Mouse (Mus musculus) naive thymus-derived CD4-positive, alpha-beta T cell, adult 2 months (primary cell): Measurements from ENCODE around the gene Vmn1r217.
"Not testable (repeated sequence)": the region's sequence is repeated elsewhere in the genome, so short reads cannot be mapped to it uniquely, and the experiment has no call there.

Experiments used
- DNase-seq: peaks from one replicate; pipeline ENCODE4 v3.0.0-alpha.2; 2011; ENCODE audit warnings: low read depth

Gene Vmn1r217

DNA sequence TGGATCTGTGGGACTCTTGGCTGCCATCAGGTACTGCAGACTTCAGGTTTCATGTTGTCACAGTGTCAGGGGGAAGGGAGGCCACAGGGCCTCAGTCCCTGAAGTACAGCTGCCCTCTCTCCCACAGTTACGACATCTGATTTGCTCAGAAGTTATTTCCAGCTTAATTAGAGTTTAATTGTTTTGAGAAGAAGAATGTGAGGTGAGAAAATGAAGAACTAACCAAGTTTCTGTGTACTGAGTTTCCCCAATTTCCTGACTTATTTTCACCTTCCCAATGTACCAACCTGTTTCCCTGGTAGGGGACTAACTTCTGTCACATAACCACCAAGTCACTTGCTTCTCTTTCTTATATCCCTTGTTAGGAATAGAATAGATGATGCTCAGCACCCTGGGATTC is at the start of gene Vmn1r217:
Gene Vmn1r217, minus strand, starts transcription at position 101 of the 400 bp plus-strand sequence.
- not testable (repeated sequence) for DNase-seq

DNA sequence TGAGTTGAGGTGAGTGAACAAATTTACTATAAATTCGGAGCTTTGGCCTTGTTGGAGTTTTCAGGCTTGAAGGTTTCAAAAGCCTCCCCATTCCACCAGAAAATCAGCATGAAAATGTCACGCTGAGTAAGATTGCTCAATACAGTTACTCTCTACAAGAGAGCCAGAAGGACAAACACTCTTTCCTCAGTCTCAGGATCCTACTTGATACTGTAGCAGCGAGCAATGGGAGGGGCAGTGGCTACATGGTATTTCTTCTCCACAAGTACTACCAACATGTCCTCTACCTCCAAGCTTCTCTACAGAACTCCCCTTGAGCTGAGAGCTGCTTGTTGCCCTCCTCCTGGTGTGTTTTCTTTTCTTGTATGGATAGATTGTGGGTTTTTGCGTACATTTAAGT is 48.4 kb upstream of the Vmn1r217 start:
- not testable (repeated sequence) for DNase-seq

DNA sequence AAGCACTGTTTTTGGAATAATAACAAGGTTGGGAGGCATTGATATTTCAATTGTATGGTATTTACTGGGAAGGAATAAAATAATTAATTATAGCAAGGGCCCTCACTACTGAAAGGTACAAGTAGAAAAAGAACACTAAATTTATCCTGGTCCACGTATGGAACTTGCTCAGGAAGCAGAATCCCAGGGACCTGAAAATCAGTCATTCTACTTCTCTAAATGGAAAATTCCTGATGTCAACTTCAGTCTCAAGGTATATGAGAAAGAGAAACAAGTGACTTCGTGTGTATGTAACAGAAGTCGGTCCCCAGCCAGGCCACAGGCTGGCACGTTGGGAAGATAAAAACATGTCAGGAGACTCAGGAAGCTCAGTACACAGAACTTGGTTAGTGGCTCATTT is 41.0 kb upstream of the Vmn1r217 start, which contains the start of gene Vmn1r219:
Gene Vmn1r219, plus strand, starts transcription at position 301 of the 400 bp plus-strand sequence.
- DNase-seq: no peak

DNA sequence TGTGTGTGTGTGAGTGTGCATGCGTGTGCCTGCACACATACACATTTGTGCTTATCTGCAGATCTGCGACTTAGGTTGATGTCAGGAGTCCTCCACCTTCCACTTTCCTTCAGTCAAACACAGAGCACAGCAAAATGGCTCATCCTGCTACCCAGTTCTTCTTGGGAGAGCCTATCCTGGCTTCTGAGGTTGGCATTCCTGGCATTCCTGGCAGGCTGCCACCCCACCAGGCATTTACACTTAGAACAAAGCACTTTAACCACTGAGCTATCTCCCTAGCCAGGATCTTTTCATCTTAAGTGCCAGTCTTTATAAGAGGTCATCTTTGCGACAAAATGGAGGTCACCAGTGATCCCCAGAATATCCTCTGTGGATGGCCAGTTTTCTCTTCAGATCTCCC is 39.8 kb upstream of the Vmn1r217 start:
- DNase-seq: no peak

DNA sequence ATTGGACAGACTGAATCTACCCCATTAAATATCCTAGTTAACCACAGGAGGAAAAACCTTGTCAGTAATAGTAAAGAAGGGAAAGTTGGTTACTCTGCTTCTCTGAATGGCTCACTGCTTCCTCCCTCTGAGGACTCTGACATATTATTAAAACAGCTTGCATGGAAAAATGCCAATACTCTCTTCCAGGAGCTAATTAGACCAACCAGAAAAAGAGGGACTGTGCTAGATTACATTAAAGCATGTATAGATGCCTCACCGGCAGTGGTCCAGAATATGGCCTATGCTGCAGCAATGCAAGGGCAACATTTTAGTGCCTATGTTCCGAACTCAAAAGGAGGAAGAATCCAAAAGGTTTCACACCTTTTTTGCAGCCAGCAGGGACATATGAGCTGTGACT is 20.9 kb upstream of the Vmn1r217 start:
- no peak for DNase-seq

DNA sequence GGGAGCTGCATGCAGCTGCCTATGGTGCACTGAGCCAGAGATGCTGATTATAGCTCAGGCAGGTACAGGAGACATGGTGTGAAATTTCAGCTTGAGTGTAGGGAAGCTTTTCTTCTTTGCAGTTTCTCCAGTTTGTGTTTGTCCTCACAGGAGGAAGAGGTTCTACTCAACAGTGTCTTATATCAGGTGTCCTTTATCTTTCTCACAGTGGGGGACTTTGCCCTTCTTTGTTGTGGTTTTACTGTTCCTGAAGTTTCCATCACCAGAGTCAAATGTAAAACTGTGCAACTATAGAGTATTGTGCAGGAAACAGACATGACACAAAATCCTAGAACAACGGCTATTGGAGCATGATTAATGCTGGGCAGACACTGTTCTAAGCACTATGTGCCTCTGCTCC is 15.5 kb upstream of the Vmn1r217 start:
- DNase-seq: no peak

DNA sequence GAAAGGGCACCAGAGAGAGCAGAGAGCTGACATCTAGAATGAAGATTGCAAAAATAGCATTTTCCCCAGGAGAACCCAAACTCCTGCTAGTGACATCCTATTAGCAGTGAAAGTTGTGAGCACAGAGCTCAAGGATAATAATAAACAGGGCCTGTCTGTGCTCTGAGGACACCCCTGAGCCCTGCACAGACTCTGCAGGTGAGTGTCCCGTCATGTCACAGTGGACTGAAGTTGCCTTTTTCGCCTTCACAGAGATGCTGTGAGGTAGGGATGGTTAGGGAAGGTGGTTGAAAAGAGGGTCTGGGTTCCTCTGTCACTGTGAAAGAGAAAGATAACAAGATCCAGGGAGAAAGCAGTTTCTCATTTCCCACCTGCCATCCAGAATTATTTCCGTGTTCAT is 15.1 kb upstream of the Vmn1r217 start, which contains the start of gene Vmn1r218:
Gene Vmn1r218, plus strand, starts transcription at position 57 of the 400 bp plus-strand sequence.
- no peak for DNase-seq

DNA sequence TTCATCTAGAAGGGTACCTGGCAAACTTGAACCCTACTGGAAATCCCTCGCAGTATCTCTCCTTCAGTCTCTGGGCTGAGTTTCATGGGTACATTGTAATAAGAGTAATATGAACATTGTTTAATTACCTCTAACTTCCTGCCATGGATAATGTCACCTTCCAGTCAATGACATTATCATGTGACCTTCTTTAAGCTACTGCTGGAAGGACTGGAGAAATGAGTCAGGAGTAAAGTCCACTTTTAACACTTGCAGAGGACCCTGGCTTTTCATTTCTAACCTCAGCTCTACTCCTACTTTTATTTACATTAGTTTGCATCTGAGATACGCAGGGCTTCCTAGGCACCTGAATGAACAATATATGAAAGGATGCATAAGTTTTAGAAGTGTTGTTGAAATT is 2.6 kb upstream of the Vmn1r217 start:
- no peak for DNase-seq

DNA sequence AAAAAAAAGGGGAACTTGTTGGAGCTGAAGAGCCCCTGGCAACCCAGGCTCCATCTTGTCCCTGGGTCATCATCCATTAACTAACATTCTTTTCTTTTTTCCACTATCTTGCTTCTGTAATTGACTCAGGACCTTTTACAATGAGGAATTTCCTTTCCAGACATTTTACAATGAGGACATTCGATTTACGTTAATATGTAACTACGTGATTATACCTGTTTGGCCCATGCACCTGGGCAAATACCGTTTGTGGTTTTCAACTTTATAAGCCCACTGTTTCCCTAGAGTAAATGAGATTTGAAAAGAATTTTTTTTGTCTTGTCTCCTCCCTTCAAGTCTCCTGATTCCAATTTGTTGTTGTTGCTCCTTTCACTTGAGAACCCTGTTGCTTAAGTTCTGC is 23.6 kb downstream of the Vmn1r217 start:
- no peak for DNase-seq

DNA sequence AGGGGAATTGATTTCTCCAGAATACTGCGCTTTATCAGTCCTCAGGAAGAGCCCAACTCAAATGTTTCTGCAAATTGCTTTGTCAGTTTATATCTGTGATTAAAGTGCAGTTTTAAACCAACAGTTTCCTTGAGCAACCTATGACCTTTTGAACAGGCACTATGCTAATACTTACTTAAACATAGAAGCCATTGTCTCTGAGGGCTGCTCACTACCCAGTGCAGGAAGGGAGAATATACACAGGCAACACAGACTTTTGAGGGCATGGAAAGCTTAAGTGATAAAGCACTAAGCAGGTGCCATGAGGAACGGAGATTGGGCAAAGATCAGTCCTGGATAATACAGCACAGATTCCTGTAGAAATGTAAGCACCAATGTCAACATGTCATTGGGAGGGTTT is 48.7 kb downstream of the Vmn1r217 start:
- DNase-seq: no peak

DNA sequence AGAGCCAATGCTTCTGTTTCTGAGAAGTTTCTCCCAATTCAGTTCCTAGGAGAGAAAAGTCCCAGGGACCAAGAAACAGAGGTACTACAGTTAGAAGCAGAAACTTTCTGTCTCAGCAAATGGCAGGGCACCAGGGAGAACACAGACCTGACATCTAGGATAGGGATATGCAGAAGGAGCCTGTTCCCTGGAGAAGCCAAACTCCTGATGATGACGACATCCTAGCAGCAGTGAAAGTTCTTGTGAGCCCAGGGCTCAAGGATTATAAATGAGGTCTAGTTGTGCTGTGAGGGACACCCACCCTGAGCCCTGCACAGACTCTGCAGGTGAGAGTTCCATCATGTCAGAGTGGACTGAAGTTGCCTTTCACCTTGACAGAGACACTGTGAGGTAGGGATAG is 50.3 kb downstream of the Vmn1r217 start, which contains the start of gene Vmn1r215:
Gene Vmn1r215, plus strand, starts transcription at position 301 of the 400 bp plus-strand sequence.
- no peak for DNase-seq

DNA sequence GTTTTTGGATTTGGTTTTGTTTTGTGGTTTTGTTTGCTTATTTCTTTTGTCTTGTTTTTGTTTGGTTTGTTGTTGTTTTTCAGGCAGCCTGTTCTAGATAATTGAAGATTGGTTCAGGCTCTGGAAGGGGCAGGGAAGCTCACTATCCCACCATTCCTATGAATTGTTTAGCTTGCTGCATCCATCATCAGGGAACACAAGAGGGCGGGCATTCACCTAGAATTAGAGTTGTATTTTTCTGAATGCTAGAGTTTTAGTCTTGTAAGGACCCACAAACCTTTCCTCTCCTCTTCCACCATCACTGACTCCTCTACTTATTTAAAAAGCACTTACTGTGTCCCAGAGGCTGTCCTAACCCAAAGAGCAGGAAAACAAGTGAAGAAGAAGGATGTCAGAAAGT is 60.2 kb downstream of the Vmn1r217 start:
- DNase-seq: no peak
